Mouse (Mus musculus): ENCODE results near the gene Cblb. TPM values are rescaled to one million over a fixed set of nuclear protein-coding genes. Genes with fewer than 3 reads are reported as not detected.
A peak's percentile ranks its signal among the peaks of the same experiment; 100 is the strongest.

The Cblb gene
- polyA plus RNA-seq, 1 experiment from 2014 or later = 2.1 TPM

DNA sequence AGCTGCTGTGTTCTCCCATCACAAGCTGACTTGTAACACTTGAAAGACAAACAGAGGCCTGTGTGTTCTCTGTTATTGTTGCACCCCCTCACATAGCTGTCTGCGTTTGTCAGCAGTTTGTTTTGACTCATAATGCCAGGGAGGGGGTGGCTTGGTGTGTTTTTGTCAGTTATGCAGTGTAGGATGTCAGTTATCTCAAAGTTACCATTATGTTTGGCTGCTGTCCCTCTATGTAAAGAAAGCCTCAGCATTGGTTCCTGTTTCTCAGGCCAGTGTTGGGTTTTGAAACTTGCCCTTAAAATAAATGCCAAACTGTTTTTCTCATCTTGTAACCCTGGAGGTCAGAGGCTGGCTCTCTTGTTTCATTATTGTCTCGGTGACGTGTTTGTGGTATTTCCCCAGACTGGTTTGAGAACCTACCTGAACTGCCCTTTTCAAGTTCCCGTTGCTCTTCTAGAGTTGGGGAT lies 30.0 kb downstream of the Cblb start:
- peak overlapping the region; percentile 91 for H3K27ac ChIP-seq (ENCODE audit: low read depth)
- 5% methylated on average over 4 of the region's 4 CpGs for WGBS (ENCODE audit: insufficient replicate concordance)
- H3K9me3 ChIP-seq (ENCODE audit: low read length) = no peaks in the 10 kb centered on the region
- 0 out of 2 replicates have a peak overlapping the region, but pooled peaks have one; percentile 9 for H3K9ac ChIP-seq (replicated peaks)
- H3K4me3 ChIP-seq (ENCODE audit: low read depth, low read length) = no peak overlapping the region
- peak overlapping the region; percentile 50 for H3K4me2 ChIP-seq (ENCODE audit: low read depth, low read length)
- peaks cover 45% of the 10 kb centered on the region for H3K4me1 ChIP-seq (ENCODE audit: insufficient read depth)
- DNase-seq (no peak), ATAC-seq (peak; percentile 90)
- no peaks in the 10 kb centered on the region for H3K27me3 ChIP-seq (ENCODE audit: insufficient read depth, low read length)
- H3K36me3 ChIP-seq (replicated peaks; ENCODE audit: insufficient read depth, low read length) = no peaks in the 10 kb centered on the region
- TF ChIP-seq EP300 (IDR thresholded peaks at IDR 0.05; ENCODE audit: low read depth) (peak; percentile 60), CTCF (IDR thresholded peaks at IDR 0.05; ENCODE audit: low read depth) (no peak)

DNA sequence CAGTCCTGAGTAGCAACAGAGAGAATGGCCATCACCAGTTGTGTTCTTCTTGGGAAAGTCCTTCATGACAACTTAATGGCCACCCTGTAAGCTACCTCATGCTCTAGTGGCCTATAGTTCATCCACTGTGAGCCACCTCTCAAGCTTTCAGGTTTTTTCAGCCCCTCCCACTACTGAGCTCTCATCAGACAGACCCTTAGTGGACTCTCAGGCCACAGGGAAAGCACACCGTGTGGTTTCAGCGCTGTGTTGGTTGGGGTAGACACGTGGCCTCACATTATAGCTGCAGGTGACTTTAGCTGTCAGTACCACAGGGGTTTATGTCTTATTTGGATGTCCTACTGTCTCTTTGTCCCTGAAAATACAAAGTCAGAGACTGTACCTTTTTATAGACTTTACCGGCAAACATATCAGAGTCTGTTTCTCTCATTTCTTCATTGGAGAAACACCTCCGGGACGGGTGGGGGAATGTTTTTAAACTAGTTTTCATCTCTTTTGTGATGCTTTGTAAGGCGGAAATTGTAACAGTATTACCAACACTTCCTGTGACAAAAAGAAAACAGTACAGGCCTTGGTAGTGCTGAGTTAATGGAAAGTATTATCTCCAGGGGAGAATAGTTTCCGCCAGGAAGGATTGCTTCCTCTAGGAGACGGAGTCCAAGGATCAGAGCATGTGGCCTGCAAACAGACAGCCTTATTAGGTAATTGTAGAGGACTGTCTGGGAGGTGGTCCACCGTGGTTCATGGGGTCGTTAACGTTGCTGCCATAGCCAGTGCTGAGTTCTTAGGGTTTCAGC lies 33.5 kb downstream of the Cblb start:
- WGBS (ENCODE audit: insufficient replicate concordance) = 74% methylated on average over 12 of the region's 12 CpGs
- DNase-seq (no peak), ATAC-seq (no peak)
- H3K9me3 ChIP-seq (ENCODE audit: low read length) = no peaks in the 10 kb centered on the region
- H3K36me3 ChIP-seq (replicated peaks; ENCODE audit: insufficient read depth, low read length) = no peaks in the 10 kb centered on the region
- H3K4me1 ChIP-seq (ENCODE audit: insufficient read depth) = peaks cover 30% of the 10 kb centered on the region
- no peak overlapping the region for H3K4me2 ChIP-seq (ENCODE audit: low read depth, low read length)
- no peaks in the 10 kb centered on the region for H3K27me3 ChIP-seq (ENCODE audit: insufficient read depth, low read length)
- no peak overlapping the region for H3K4me3 ChIP-seq (ENCODE audit: low read depth, low read length)
- H3K9ac ChIP-seq (replicated peaks) = no peak overlapping the region
- TF ChIP-seq EP300 (IDR thresholded peaks at IDR 0.05; ENCODE audit: low read depth) = peak; percentile 71
- TF ChIP-seq CTCF (IDR thresholded peaks at IDR 0.05; ENCODE audit: low read depth) = no peak
- no peak overlapping the region for H3K27ac ChIP-seq (ENCODE audit: low read depth)

DNA sequence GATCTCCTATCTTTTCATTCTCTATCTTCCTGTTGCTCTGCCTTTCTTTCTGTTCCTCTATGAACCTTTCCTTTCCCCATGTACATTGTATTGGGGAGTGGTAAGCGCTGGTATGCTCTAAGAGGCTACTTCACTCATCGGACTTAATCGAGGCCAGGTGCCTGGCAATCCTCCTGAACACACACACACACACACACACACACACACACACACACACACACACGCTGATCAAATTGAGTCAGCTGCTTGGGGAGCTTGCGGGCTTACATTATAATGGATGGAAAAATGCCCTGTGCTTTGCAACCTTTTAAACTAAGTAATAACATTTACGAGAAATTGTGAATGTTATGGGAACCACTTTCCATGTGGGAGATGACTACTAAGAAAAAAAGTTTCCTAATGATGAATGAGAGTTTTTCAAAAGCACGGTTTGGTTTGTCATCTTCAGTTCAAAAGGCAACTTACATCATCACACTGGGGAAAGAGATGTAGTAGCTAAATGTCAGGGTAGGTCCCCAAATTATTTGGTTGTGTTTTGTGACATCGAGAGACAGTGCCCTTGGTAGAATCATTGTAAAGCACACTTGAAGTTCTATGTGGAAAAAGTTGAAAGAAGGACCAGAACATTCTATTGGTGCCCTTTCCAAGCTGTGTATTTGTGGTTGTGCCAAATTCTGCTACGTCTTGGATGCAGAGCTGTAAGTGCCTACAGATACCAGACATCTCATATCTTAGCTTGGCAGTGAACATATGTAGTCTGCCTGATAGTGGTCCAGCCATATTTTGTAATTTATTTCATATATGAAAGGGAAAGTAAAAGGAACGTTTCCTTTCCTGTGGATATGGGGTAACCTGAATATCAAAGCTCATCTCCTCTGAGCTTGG lies 36.8 kb downstream of the Cblb start:
- peak overlapping the region; percentile 35 for H3K27ac ChIP-seq (ENCODE audit: low read depth)
- WGBS (ENCODE audit: insufficient replicate concordance) = 79% methylated on average over 10 of the region's 10 CpGs
- no peak overlapping the region for H3K4me3 ChIP-seq (ENCODE audit: low read depth, low read length)
- H3K36me3 ChIP-seq (replicated peaks; ENCODE audit: insufficient read depth, low read length) = no peaks in the 10 kb centered on the region
- ATAC-seq (peak; percentile 78), DNase-seq (no peak)
- TF ChIP-seq CTCF (IDR thresholded peaks at IDR 0.05; ENCODE audit: low read depth) (no peak), EP300 (IDR thresholded peaks at IDR 0.05; ENCODE audit: low read depth) (peak; percentile 82)
- H3K27me3 ChIP-seq (ENCODE audit: insufficient read depth, low read length) = no peaks in the 10 kb centered on the region
- no peaks in the 10 kb centered on the region for H3K9me3 ChIP-seq (ENCODE audit: low read length)
- H3K4me2 ChIP-seq (ENCODE audit: low read depth, low read length) = no peak overlapping the region
- no peak overlapping the region for H3K9ac ChIP-seq (replicated peaks)
- peaks cover 13% of the 10 kb centered on the region for H3K4me1 ChIP-seq (ENCODE audit: insufficient read depth)

DNA sequence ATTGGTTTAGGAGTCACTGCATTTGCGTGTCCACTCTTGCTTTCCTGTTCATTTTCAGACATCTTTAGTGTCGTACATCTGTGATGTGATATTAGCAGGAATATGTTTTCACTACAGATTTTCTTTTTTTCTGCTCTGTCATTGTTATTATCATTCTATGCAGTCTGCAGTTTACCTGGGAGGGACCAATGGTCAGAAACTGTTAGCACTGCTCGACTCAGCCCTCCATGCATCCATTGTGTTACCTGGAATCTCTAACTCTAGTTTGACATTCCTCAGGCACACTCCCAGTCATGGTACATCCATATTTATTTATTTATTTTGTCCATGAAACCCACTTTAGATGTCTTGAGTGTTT lies 37.5 kb downstream of the Cblb start:
- peak overlapping the region; percentile 35; the same call in 1 of the 2 replicates for H3K27ac ChIP-seq (ENCODE audit: low read depth)
- TF ChIP-seq CTCF (IDR thresholded peaks at IDR 0.05; ENCODE audit: low read depth) = no peak
- no peak for TF ChIP-seq EP300 (IDR thresholded peaks at IDR 0.05; ENCODE audit: low read depth)
- ATAC-seq (peak; percentile 53), DNase-seq (no peak)
- H3K4me3 ChIP-seq (ENCODE audit: low read depth, low read length) = no peak overlapping the region
- no peaks in the 10 kb centered on the region for H3K27me3 ChIP-seq (ENCODE audit: insufficient read depth, low read length)
- peaks cover 18% of the 10 kb centered on the region for H3K4me1 ChIP-seq (ENCODE audit: insufficient read depth)
- 65% methylated on average over 3 of the region's 3 CpGs for WGBS (ENCODE audit: insufficient replicate concordance)
- H3K36me3 ChIP-seq (replicated peaks; ENCODE audit: insufficient read depth, low read length) = no peaks in the 10 kb centered on the region
- no peaks in the 10 kb centered on the region for H3K9me3 ChIP-seq (ENCODE audit: low read length)
- no peak overlapping the region for H3K9ac ChIP-seq (replicated peaks)
- no peak overlapping the region for H3K4me2 ChIP-seq (ENCODE audit: low read depth, low read length)

DNA sequence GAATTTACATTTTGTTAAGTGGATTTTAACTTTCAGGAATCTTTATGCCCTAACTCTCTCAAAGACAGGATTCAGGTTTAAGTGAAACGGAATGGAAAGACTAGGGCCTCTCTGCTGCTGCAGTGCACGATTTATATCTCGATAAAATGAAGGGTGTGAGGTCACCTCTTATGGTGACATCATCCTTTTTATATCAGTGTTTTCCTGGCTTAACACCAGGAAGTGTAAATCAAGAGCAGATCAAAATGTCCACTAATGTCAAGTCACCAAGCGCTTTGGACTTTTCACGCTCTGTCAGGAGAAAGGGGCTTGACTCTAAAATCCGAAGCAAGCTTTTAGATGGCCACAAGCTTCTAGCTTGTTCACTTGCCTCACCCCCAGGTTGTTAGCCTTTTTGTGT lies 38.6 kb downstream of the Cblb start:
- Histone ChIP-seq H3K9me3 (ENCODE audit: low read length) (no peaks in the 10 kb centered on the region), H3K9ac (replicated peaks) (no peak overlapping the region), H3K36me3 (replicated peaks; ENCODE audit: insufficient read depth, low read length) (no peaks in the 10 kb centered on the region), H3K27ac (ENCODE audit: low read depth) (no peak overlapping the region), H3K4me2 (ENCODE audit: low read depth, low read length) (no peak overlapping the region), H3K4me1 (ENCODE audit: insufficient read depth) (peaks cover 18% of the 10 kb centered on the region), H3K4me3 (ENCODE audit: low read depth, low read length) (no peak overlapping the region), H3K27me3 (ENCODE audit: insufficient read depth, low read length) (no peaks in the 10 kb centered on the region)
- 80% methylated on average over 6 of the region's 6 CpGs for WGBS (ENCODE audit: insufficient replicate concordance)
- ATAC-seq (no peak), DNase-seq (no peak)
- TF ChIP-seq EP300 (IDR thresholded peaks at IDR 0.05; ENCODE audit: low read depth) = no peak
- TF ChIP-seq CTCF (IDR thresholded peaks at IDR 0.05; ENCODE audit: low read depth) = no peak

DNA sequence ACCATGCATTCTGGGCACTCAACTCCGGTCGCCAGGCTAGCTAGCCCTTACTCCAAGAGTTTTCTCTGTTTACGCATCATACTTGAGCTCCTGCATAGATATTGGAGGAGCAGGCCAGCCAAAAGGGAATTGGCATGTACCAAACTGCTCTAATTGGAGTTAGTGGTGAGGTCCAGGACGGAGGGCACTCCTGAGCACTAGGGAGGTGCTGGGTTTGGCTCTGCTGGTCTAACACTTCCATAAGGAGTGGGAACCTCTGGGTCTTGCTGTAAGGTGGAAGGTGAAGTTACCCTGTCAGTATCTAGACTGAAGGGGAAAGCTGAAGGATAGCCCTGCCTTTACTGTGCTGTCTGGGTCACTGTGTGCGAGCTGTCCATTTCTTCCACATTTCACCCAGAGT lies 39.1 kb downstream of the Cblb start:
- H3K9me3 ChIP-seq (ENCODE audit: low read length) = no peaks in the 10 kb centered on the region
- H3K9ac ChIP-seq (replicated peaks) = no peak overlapping the region
- no peaks in the 10 kb centered on the region for H3K27me3 ChIP-seq (ENCODE audit: insufficient read depth, low read length)
- TF ChIP-seq EP300 (IDR thresholded peaks at IDR 0.05; ENCODE audit: low read depth) (no peak), CTCF (IDR thresholded peaks at IDR 0.05; ENCODE audit: low read depth) (no peak)
- 90% methylated on average over 5 of the region's 5 CpGs for WGBS (ENCODE audit: insufficient replicate concordance)
- H3K4me1 ChIP-seq (ENCODE audit: insufficient read depth) = peaks cover 15% of the 10 kb centered on the region
- H3K36me3 ChIP-seq (replicated peaks; ENCODE audit: insufficient read depth, low read length) = no peaks in the 10 kb centered on the region
- no peak for ATAC-seq
- no peak overlapping the region for H3K4me3 ChIP-seq (ENCODE audit: low read depth, low read length)
- H3K27ac ChIP-seq (ENCODE audit: low read depth) = no peak overlapping the region
- no peak overlapping the region for H3K4me2 ChIP-seq (ENCODE audit: low read depth, low read length)
- no peak for DNase-seq

Measured in liver, postnatal 0 days (tissue).